Mouse (Mus musculus) testis, adult 10 weeks (tissue): ENCODE measurements around the gene Zranb1. TPM values are rescaled to one million over a fixed set of nuclear protein-coding genes. Genes with fewer than 3 reads are reported as not detected.

ENCODE experiments used
- polyA plus RNA-seq: library from polyadenylated mRNA; stranded (reverse); fragments of 350-450 nt; fragmentation: Illumina TruSeq; extraction: RNeasy Lipid Tissue Mini Kit (QIAGEN cat#74804); gene quantifications from one replicate; pipeline ENCODE4 v1.2.3, GENCODE M21; 2014; ENCODE audit warnings: low read depth, low replicate concordance

Zranb1 gene
- polyA plus RNA-seq: 183 TPM

DNA sequence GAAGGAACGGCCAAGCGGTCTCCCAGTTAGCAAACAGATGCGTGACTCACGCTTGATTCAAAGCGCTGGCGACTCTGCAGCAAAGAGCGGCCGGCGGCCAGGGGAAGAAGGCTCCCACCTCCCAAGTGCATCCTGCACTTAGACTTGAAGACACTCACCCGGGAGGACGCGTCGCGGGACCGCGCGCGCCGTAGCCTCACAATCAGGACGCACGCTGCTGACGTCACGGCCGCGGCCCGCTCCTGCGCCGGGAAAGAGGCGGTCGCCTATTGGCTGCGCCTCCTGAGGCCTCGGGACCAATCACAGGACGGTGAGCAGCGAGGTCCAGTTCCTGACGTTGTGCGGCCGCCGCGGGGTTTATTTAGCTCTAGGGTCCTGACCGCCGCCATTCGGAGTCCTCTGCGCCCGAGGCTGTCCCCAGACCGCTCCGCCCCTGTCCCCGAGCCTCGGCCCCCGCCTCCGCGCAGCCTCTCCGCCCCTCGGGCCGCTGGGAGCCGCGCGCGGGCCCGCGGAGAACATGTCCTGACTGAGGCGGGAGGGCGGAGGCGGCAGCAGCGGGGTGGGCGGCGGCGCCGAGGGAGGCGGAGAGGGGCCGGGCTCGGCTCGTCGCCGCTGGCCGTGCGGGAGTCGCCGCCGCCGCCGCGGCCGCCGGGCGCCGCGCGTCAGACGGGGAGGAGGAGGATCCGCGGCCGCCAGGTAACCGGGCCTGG, at the start of gene Zranb1:
Gene Zranb1, plus strand, starts transcription at position 293 of the 710 bp plus-strand sequence.

Other genes with a start within 250 kb of the Zranb1 start
- 3.6 TPM for gene Fam53b, start 117.3 kb upstream of the Zranb1 start, polyA plus RNA-seq
- gene Eef1akmt2, start 78.5 kb upstream of the Zranb1 start, polyA plus RNA-seq: 28.3 TPM
- 67.2 TPM for gene Abraxas2, start 71.9 kb upstream of the Zranb1 start, polyA plus RNA-seq
- gene Fgfr2, start 192.2 kb downstream of the Zranb1 start, polyA plus RNA-seq: 6.2 TPM
- 19.2 TPM for gene Ctbp2, start 193.2 kb downstream of the Zranb1 start, polyA plus RNA-seq